Mouse (Mus musculus) midbrain, embryonic 13.5 days (tissue): Measurements from ENCODE around the gene Olfr944. TPM values are rescaled to one million over a fixed set of nuclear protein-coding genes. Genes with fewer than 3 reads are reported as not detected.

Experiments
- ATAC-seq: fragments of 200-750 bp; cut with Nextera tagmentation; 2 replicates; pipeline ENCODE4 v1.8.0; 2017; ENCODE audit warnings: mild to moderate bottlenecking, moderate TSS enrichment, moderate library complexity
- H3K27ac ChIP-seq: fragments of 300-500 bp; sonication (generic); 2 replicates; pipeline ENCODE4 v1.5.1; 2015; ENCODE audit warnings: inconsistent platforms, mild to moderate bottlenecking, moderate library complexity
- H3K27me3 ChIP-seq: fragments of 300-500 bp; sonication (generic); 2 replicates; pipeline ENCODE4 v1.6.1; 2015; ENCODE audit warnings: mild to moderate bottlenecking, inconsistent platforms
- H3K36me3 ChIP-seq: fragments of 300-500 bp; sonication (generic); 2 replicates; pipeline ENCODE4 v1.6.1; 2015; ENCODE audit warnings: mild to moderate bottlenecking, inconsistent platforms
- H3K4me1 ChIP-seq: fragments of 300-500 bp; sonication (generic); replicated peaks from 2 replicates; pipeline ENCODE4 v1.6.1; 2015; ENCODE audit warnings: inconsistent platforms
- H3K4me2 ChIP-seq: fragments of 300-500 bp; sonication (generic); replicated peaks from 2 replicates; pipeline ENCODE4 v1.6.1; 2015; ENCODE audit warnings: moderate library complexity, mild to moderate bottlenecking, inconsistent platforms
- H3K4me3 ChIP-seq: fragments of 300-500 bp; sonication (generic); replicated peaks from 2 replicates; pipeline ENCODE4 v1.5.1; 2015; ENCODE audit warnings: mild to moderate bottlenecking, inconsistent platforms
- H3K9ac ChIP-seq: fragments of 300-500 bp; sonication (generic); replicated peaks from 2 replicates; pipeline ENCODE4 v1.6.1; 2015; ENCODE audit warnings: mild to moderate bottlenecking, inconsistent platforms
- H3K9me3 ChIP-seq: fragments of 300-500 bp; sonication (generic); 2 replicates; pipeline ENCODE4 v1.6.1; 2016; ENCODE audit warnings: mild to moderate bottlenecking, inconsistent platforms
- WGBS: fragments of 180-500 bp; shearing (Covaris S2); methylation state at CpG from one replicate; pipeline ENCODE4 v1.1.7; 2015; 5-methylcytosine and 5-hydroxymethylcytosine counted together
- polyA plus RNA-seq: library from polyadenylated mRNA; unstranded; fragments of >200 nt; fragmentation: Nextera tagmentation; extraction: Ambion mirVana; gene quantifications from 2 replicates; pipeline ENCODE4 v1.2.1, GENCODE M21; 2015

The Olfr944 gene
- polyA plus RNA-seq = not detected in 2 replicates

DNA sequence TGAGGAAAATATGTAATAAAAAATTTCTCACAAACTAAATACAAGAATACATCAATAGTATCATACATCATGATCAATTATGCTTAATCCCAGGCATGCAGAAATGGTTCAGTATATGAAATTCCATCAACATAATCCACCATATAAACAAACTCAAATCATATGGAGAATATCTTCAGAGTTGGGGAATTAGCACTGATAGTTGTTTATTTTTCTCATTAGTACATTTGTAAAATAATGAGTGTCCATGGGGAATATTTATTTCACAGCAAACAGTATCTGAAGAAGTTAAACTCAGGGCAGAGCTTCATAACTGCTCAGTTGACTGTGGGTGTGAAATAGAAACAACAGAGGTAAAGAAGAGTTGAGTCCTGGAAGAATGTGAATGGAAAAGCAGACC lies at the start of gene Olfr944:
Olfr944 (plus strand) TSS at position 301 of the 400 bp plus-strand sequence.
- Histone ChIP-seq H3K9ac (no peak within 1 kb of the TSS), H3K27me3 (no peaks in the 10 kb centered on the region), H3K27ac (no peak within 1 kb of the TSS), H3K4me1 (no peaks in the 10 kb centered on the region), H3K36me3 (no peaks in the 10 kb centered on the region), H3K4me3 (no peak within 1 kb of the TSS), H3K9me3 (no peaks in the 10 kb centered on the region), H3K4me2 (no peak within 1 kb of the TSS)
- ATAC-seq = no peak

DNA sequence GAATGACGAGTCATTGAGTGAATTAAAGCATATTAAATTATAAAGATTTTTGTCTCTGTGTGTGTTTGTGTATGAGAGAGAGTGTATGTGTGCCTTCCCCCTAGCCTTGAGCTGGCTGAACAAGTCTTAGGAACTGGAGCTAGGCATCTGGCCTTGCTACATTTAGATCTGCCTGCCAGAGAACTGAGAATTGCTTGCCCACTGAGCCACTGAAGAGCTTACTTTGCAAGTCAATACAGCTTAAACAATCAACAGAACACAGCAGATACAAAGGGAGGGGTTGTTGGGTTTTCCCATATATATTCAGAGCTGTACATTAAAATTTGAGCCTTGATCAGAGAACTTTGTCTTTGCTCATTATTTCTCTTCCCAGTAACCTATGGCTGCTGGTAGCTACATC lies 49.3 kb upstream of the Olfr944 start:
- Histone ChIP-seq H3K4me3 (no peak overlapping the region), H3K4me2 (no peak overlapping the region), H3K9ac (no peak overlapping the region), H3K36me3 (no peaks in the 10 kb centered on the region), H3K27ac (no peak overlapping the region), H3K9me3 (no peaks in the 10 kb centered on the region), H3K4me1 (no peaks in the 10 kb centered on the region), H3K27me3 (no peaks in the 10 kb centered on the region)
- 74% methylated on average over 1 of the region's 1 CpGs for WGBS
- ATAC-seq = no peak

DNA sequence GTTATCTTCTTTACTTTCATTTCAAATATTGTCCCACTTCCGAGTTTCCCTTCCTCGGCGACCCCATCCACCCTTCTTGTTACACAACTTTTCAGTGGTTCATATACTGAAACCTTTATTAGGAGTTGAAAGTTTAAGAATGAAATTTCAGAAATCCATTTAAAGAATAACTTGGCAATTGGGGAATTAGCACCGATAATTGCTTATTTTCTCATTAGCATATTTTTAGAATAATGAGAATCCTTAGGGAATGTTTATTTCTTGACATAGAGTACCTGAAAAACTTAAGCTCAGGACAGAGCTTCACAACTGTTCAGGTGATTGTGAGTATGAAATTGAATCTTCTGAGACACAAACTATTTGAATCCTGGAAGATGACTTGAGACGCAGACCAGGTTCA lies 35.7 kb upstream of the Olfr944 start, which contains the start of gene Olfr943:
Olfr943 (plus strand) TSS at position 301 of the 400 bp plus-strand sequence.
- Histone ChIP-seq H3K36me3 (no peaks in the 10 kb centered on the region), H3K27me3 (no peaks in the 10 kb centered on the region), H3K4me1 (no peaks in the 10 kb centered on the region), H3K27ac (no peak within 1 kb of the TSS), H3K9ac (no peak within 1 kb of the TSS), H3K9me3 (0 out of 2 replicates have a peak, but pooled peaks cover 2% of the 10 kb centered on the region), H3K4me3 (no peak within 1 kb of the TSS), H3K4me2 (no peak within 1 kb of the TSS)
- WGBS = 91% methylated on average over 5 of the region's 5 CpGs
- no peak for ATAC-seq

DNA sequence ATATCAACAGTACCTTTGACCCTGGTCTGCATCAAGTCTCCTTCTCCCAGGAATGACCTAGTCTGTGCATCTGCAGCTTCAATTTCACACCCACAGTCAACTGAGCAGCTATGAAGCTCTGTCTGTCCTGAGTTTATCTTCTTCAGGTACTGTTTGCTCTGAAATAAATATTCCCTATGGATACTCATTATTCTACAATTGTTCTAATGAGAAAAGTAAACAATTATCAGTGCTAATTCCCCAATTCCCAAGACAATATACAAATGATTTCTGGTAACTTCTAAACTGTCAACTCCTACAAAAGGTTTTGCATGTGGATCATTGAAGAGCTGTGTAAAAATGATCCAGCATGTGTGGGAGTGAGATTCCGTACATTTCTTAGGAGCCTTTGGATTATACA lies 48.2 kb downstream of the Olfr944 start, which contains the start of gene Olfr1537:
Olfr1537 (minus strand) TSS at position 101 of the 400 bp plus-strand sequence.
- Histone ChIP-seq H3K27ac (no peak within 1 kb of the TSS), H3K36me3 (no peaks in the 10 kb centered on the region), H3K4me1 (no peaks in the 10 kb centered on the region), H3K4me3 (no peak within 1 kb of the TSS), H3K27me3 (no peaks in the 10 kb centered on the region), H3K9ac (no peak within 1 kb of the TSS), H3K4me2 (no peak within 1 kb of the TSS), H3K9me3 (no peaks in the 10 kb centered on the region)
- no peak for ATAC-seq
- WGBS = 85% methylated on average over 1 of the region's 1 CpGs

Other genes starting within 250 kb of the Olfr944 start
- gene Olfr933, start 229.6 kb upstream of the Olfr944 start, polyA plus RNA-seq = not detected in 2 replicates
- gene Olfr934, start 213.6 kb upstream of the Olfr944 start, polyA plus RNA-seq = not detected in 2 replicates
- gene Olfr935, start 202.2 kb upstream of the Olfr944 start, polyA plus RNA-seq = not detected in 2 replicates
- gene Olfr146, start 178.5 kb upstream of the Olfr944 start, polyA plus RNA-seq = not detected in 2 replicates
- gene Olfr937, start 137.0 kb upstream of the Olfr944 start, polyA plus RNA-seq = not detected in 2 replicates
- not detected in 2 replicates for gene Olfr938, start 123.0 kb upstream of the Olfr944 start, polyA plus RNA-seq
- gene Olfr27, start 73.8 kb upstream of the Olfr944 start, polyA plus RNA-seq = not detected in 2 replicates
- not detected in 2 replicates for gene Olfr943, start 35.6 kb upstream of the Olfr944 start, polyA plus RNA-seq
- not detected in 2 replicates for gene Olfr1537, start 48.1 kb downstream of the Olfr944 start, polyA plus RNA-seq
- gene Olfr945, start 74.9 kb downstream of the Olfr944 start, polyA plus RNA-seq = not detected in 2 replicates
- gene Olfr948, start 124.1 kb downstream of the Olfr944 start, polyA plus RNA-seq = not detected in 2 replicates
- not detected in 2 replicates for gene Olfr951, start 185.5 kb downstream of the Olfr944 start, polyA plus RNA-seq
- not detected in 2 replicates for gene Olfr952, start 225.2 kb downstream of the Olfr944 start, polyA plus RNA-seq